Mouse (Mus musculus): ENCODE data around the gene Wdr82.

GRCm38 (mm10) chr9:106167703-106168102, 3.0 kb upstream of the Wdr82 start:
- TF ChIP-seq GATA1 (IDR thresholded peaks at IDR 0.05; ENCODE audit: borderline replicate concordance, low read length) (no peak), FLI1 (IDR thresholded peaks at IDR 0.05; ENCODE audit: low read length) (no peak)
